Mouse (Mus musculus) small intestine, adult 2 months (tissue): Measurements from ENCODE around the gene Ace2.

Source experiments
- CTCF ChIP-seq: fragments of 200-500 bp; IDR thresholded peaks from 2 replicates; pipeline ENCODE4 v1.5.1; 2012; ENCODE audit warnings: low read depth, mild to moderate bottlenecking, control low read depth, inconsistent platforms, low read length, moderate library complexity, mixed read lengths; ENCODE audit not compliant: insufficient replicate concordance, insufficient read length; ENCODE audit errors: extremely low read depth
- POLR2A ChIP-seq: fragments of 200-500 bp; IDR thresholded peaks from 2 replicates; pipeline ENCODE4 v1.6.1; 2012; ENCODE audit warnings: low read depth, mild to moderate bottlenecking, control low read depth, inconsistent platforms, low read length, moderate library complexity

GRCm38 (mm10) chrX:164092300-164093169 lies 46.6 kb upstream of the Ace2 start:
- TF ChIP-seq CTCF (no peak), POLR2A (no peak)
